Mouse (Mus musculus): Measurements from ENCODE around the gene Klra2.
"Not testable (repeated sequence)": the region's sequence is repeated elsewhere in the genome, so short reads cannot be mapped to it uniquely, and the experiment has no call there.

Klra2 gene

GRCm38 (mm10) chr6:131247206-131247605, at the start of gene Klra2:
Gene Klra2, minus strand, starts transcription at chr6:131247362.
- DNase-seq (ENCODE audit: low spot score in 2 of 2): no peak

- no peak for DNase-seq (ENCODE audit: low spot score in 2 of 2)
These were observed 47.4 kb upstream of the Klra2 start for GRCm38 (mm10) chr6:131294435-131295112.

GRCm38 (mm10) chr6:131293916-131294315, 46.8 kb upstream of the Klra2 start:
- no peak for DNase-seq (ENCODE audit: low spot score in 2 of 2)

- peak; percentile 77 to 89 for DNase-seq (ENCODE audit: low spot score in 2 of 2)
These were observed 46.0 kb upstream of the Klra2 start, which contains the start of gene Magohb for GRCm38 (mm10) chr6:131292991-131293788. Gene Magohb, minus strand, starts transcription at chr6:131293244.

GRCm38 (mm10) chr6:131292276-131292990, 45.3 kb upstream of the Klra2 start:
- no peak for DNase-seq (ENCODE audit: low spot score in 2 of 2)

- peak in 1 of 2 experiments; percentile 19 for DNase-seq (ENCODE audit: low spot score in 2 of 2)
These were observed 43.3 kb upstream of the Klra2 start for GRCm38 (mm10) chr6:131290430-131290829.

GRCm38 (mm10) chr6:131278160-131278559, 31.0 kb upstream of the Klra2 start:
- DNase-seq (ENCODE audit: low spot score in 2 of 2): not testable (repeated sequence)

- DNase-seq (ENCODE audit: low spot score in 2 of 2): no peak
These were observed 29.5 kb upstream of the Klra2 start for GRCm38 (mm10) chr6:131276659-131277058.

GRCm38 (mm10) chr6:131272311-131272710, 25.1 kb upstream of the Klra2 start:
- DNase-seq (ENCODE audit: low spot score in 2 of 2): no peak

- DNase-seq (ENCODE audit: low spot score in 2 of 2): no peak
These were observed 23.1 kb upstream of the Klra2 start for GRCm38 (mm10) chr6:131270312-131270711.

GRCm38 (mm10) chr6:131269599-131269998, 22.4 kb upstream of the Klra2 start:
- DNase-seq (ENCODE audit: low spot score in 2 of 2): no peak

- DNase-seq (ENCODE audit: low spot score in 2 of 2): no peak
These were observed 17.0 kb upstream of the Klra2 start for GRCm38 (mm10) chr6:131264175-131264574.

GRCm38 (mm10) chr6:131262778-131263177, 15.6 kb upstream of the Klra2 start:
- DNase-seq (ENCODE audit: low spot score in 2 of 2): no peak

- DNase-seq (ENCODE audit: low spot score in 2 of 2): no peak
These were observed 14.8 kb upstream of the Klra2 start for GRCm38 (mm10) chr6:131262009-131262408.

- DNase-seq (ENCODE audit: low spot score in 2 of 2): no peak
These were observed 2.1 kb downstream of the Klra2 start for GRCm38 (mm10) chr6:131245081-131245480.

Data from spleen, postnatal 14 days (tissue).